Mouse (Mus musculus) embryo, embryonic 10 days (tissue): ENCODE measurements at regions not wholly inside any gene's neighbourhood (a gene's known extent, or its start where the extent isn't known, plus 50 kb on each side); places are given as distances from the start of the nearest gene placed in this dataset.

Source experiments
- DNase-seq: peaks from one replicate; pipeline ENCODE4 v3.0.0-alpha.2; 2015; ENCODE audit warnings: low spot score

DNA sequence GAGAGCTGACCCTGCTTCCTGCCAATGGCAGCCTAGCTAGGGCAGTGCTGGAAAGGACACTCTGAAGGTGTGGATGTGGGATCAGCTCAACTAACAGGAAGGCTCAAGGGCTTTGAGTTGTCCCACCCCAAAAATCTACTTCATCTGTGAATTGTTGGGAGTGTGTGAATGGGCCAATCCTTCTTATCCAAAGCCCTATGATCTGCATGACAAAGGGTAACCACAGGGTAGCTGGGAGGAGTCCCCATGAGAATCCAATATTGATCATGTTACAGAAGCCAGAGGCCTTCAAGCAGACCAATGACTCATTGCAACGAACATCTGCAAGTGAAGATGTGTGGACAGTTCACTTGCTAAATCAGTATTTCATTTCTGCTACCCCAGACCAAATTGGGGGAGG lies 51.1 kb upstream of the Adra1b start:
- DNase-seq = no peak

DNA sequence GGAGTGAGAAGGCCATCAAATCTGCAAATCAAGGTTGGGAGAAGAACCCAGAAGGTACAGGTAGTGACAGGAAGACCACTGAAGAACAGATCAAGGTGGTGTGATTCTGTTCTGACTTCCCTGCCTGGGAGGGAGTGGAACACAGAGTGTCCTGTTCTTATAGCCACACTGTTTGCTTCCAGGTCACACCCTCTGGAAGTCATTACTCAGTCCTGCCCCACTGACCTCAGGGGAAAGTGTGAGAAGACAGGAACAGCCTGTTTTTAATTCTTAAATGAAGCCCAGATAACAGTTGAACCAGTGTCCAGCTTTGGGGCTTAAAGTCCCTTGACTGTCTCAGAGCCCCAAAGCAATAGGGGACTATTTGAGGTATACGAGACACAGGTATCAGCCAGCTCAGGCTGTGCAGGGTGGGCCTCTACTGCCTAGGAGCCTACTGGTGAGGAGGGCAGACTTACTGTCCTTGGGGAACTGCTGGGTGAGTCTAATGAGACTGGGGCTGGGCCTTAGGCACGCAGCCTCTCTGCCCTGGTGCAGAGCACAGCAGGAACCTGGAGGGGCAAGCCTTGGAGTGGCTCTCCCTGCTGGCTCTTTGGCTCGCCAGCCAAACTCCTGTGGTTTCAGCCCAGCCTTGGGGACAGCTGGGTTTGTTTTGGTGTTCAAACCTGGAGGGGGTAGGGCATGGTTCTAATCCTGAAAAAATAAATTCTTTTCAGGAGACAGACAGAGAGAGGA lies 57.4 kb upstream of the Adra1b start:
- DNase-seq = peak; percentile 8

DNA sequence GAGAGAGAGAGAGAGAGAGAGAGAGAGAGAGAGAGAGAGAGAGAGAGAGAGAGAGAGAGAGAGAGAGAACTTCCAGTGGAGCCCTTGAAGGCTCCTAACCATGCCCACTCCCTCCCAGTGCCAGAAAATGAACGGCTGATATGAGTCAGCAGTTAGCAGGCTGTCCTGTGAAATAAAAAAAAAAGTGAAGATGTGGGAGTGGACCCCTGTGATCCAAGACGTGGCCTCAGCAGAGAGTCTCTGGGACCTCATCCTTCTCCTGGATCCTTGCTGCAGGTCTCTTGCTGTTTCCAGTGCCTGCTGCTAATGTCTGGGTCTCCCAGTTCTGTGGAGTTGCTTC lies 57.9 kb upstream of the Adra1b start:
- DNase-seq = no peak

DNA sequence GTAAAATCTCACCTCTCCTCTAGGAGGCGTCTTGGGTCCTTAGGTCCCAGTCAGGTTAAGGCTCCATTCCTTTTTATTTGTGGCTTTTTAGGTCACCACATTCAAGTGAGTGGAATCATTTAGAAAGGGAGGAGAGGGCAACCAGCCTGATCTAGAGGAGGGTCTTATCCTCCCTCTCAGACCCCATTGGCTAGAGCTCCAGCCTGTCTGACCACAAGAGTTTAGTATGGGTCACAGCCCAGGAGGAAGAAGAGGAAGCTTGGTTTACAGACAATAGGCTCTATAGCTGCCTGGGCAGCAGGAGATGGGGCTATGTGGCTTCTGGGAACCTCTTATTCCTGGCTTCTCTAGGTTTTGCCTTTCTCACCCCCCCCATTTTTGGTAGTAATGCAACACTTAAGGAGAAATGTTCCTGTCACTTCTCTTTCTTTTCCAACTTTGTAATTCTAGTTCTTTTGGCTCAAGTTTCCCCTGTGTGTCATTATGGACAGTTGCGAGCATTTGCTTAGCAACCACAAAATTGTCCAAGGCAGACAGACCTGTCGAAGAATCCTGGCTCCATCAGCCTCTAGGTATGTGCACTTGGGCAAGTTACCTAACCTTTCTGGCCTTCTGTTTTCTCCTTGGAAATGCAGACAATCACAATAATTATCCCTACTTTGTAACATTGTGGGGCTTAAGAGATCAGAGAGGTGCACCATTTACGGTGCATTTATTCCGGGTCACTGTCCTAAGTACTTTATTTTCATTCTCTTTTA lies 59.5 kb upstream of the Adra1b start:
- DNase-seq = no peak

DNA sequence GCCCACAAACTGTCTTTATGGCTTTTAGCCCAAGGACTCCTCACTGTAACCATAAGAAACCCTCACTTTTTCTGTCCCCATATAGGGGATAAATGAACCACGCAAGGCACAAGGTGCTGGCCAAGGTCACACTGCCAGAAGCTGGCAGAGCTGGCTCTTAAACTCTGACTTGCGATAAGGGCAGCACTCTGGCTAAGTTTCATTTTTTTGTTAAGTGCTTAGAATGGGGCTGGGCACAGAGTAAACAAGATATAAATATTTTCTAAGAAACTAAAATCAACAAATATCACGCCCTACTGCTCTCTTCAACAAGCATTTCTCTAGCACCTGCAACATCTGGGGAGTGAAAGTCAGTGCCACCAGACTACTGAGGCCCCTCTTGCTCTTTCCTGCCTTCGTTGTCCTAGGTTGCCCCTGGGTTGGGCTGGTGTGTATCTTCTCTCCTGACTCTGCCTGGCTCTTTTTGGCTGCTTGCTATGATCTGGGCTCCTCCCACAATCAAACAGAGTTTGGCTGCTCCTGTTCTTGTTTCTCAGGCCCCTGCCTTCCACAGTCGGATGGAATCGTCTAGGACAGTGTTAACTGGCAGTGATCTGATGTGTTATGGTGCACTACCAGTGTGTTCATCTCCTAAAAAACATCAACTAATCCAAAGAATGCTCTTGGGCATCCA lies 60.5 kb upstream of the Adra1b start:
- DNase-seq = no peak

DNA sequence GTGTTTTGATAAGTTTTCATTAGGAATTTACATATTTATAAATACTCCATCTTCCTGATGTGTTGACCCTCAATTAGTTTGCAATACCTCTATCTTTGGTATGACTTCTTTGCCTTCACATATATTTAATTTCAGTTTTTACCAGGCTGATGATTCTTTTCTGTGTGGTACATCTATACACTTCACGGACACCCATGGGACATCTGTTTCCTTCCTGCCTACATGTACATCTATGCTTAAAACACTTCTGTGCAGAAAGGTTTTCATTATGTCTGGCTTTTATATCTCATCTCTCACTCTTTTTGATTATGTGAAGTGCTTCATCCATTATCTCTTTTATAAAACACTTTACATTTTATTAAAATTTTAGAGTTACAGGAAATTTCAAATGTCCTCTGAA lies 66.8 kb upstream of the Adra1b start:
- DNase-seq = no peak

DNA sequence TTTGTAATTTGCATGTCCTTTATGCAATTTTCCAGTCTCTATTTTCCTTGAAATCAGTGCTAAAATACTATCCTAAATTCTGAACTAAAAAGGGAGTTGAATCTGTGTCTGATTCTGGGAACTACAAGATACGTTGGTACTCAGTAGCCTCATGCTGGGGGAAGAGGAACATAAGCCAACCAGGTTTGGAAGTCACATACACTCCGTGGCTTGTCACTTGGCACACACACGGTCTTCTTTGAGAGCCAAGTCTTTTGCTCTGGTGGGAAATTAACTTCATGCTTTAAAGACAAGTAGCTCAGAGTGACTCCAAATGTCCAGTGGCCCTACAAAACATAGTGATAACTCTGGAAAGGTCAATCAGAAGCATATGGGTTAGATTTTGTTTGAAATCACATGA lies 70.9 kb upstream of the Adra1b start:
- no peak for DNase-seq

DNA sequence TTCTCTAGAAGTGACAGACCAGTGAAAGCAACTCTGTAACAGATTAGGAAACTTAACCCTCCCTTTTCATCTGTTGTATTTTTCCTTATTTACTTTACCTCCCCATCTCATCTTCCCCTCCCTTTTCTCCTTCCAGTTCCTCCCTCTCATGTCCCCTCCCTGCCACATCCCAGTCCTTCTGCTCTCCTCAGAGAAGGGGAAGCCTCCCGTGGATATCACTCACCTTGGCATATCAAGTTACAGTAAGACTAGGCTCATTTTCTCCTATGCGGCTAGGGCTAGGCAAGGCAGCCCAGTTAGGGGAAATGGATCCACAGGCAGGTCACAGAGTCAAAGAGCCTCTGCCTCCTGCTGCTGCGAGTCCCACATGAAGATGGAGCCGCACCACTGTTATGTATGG lies 75.0 kb upstream of the Adra1b start:
- no peak for DNase-seq

DNA sequence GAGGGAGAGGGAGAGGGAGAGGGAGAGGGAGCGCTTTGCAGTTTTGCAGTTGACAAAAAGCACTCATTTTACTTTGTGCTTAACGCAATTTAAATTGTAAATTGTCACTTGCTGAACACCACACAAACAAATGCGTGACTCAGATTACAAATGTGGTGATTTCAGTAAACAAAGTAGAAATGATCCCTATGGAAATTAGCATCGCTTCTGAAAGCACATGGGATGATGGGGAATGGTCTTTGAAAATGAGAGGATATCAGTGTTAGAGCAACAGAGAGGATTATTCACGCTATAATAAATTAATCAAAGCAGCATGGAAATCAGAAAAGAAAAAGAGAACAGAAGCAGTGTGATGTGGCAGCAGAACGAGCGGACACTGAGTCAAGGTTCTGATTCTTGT lies 78.4 kb upstream of the Adra1b start:
- DNase-seq = no peak

DNA sequence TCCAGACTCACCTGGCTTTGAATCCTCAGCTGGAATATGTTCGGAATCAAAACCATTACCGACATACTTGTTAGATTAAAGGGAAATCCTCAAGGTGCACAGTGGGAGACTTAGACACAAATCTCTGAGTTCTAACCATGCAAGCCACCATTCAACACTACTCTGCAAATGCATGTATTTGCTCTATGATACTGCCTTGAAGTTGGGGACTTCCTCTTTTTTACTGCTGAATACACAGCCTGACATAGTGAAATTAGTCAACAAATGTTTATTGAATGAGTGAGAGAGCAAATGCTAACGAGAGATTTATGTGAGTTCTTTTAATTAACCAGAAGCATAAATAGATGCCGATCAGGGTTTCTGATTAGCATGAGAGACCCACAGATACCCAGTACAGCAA lies 79.4 kb upstream of the Adra1b start:
- no peak for DNase-seq

DNA sequence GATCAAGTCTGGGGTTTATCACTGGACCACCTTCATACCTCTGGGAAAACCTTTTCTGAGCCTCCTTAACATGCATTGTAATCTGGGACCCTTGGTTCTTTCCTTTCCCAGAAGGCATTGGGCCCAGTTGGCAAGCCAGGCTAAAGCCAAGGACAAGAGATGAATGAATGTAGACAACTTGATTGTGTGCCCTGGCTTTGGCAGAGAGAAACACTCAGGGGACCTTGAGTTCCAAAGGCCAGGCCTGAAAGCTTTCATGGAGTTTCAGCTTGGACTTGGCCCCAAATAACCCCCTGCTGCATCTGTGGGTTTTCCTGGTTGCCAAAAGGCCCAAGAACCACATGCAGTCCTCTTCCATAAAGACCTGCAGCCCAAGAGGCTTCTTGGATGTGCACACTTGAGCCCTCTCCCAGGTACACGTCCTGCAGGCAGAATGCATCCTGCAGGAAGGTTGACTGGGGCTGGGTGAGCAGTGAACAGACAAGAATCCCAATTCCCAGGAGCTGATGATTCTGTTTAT lies 89.0 kb upstream of the Adra1b start:
- no peak for DNase-seq

DNA sequence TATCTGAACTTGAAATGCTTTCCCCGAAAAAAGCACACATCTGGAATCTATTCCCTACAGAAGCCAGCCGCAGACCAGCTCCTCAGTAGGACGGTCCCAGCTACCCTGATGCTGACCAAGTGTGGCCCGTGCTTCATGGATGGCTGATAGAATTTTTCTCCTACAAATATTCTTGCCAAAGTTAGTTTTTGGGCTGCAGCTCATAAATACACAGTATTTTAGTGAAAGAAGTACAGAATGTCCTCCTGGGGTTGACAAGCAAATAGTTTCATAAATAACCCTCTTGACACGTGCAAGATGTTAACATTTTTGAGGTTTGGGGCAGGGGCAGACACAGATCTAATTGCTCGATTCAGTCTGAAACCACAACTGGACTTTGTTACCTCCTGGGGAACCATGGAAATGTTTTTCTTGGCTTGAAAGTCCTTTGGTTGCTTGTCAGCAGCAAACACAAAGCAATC lies 91.0 kb upstream of the Adra1b start:
- DNase-seq = peak; percentile 8

DNA sequence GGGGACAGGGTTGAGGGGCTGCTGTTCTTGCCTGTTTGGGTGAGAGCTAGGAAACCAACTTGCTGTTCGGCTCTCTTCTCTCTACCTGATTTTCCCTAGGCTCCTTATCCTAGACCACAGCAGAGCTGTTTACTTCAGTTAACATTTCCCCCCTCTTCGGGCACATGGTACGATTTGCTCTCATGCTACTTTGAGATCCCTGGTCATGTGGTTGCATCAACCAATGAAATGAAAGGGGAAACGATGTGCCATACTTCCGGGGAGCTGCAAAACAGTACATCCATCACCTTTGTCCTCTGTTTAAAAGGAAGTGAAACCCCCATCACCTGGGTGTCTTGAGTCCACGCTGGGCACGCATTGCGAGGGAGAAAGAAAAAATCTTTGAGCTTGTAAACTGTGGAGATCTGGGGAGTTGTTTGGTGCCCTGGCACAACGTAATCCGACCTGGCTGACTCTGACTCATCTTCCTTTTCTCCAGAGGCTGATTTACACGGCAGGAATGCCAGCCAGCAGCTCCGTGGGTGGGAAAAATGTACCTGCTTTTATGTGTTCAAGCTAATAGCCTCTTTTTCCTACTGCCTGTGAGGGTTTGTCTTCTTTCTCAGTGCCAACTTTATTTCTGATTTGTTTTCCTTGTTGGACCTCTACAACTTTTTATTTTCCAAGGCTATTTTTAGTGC lies 97.2 kb upstream of the Adra1b start:
- DNase-seq = no peak

DNA sequence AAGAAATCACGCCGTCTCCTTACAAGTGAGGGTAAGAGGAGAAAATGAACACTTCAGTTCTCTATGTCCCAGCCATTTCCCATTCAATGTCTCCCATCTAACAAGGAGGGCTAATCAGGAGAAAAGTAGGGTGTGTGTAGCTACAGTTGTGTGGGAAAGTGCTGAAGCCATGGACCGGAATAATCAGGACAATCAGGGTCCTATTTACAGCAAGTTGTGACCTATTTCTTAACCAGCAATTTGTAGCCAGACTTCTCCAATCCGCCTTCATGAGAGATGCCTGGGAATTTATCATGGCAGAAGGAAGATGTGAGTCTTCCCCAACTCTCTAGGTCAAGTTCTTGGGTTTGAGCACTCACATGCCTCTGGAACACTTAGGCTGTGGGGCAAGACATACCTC lies 99.0 kb upstream of the Adra1b start:
- DNase-seq = no peak

DNA sequence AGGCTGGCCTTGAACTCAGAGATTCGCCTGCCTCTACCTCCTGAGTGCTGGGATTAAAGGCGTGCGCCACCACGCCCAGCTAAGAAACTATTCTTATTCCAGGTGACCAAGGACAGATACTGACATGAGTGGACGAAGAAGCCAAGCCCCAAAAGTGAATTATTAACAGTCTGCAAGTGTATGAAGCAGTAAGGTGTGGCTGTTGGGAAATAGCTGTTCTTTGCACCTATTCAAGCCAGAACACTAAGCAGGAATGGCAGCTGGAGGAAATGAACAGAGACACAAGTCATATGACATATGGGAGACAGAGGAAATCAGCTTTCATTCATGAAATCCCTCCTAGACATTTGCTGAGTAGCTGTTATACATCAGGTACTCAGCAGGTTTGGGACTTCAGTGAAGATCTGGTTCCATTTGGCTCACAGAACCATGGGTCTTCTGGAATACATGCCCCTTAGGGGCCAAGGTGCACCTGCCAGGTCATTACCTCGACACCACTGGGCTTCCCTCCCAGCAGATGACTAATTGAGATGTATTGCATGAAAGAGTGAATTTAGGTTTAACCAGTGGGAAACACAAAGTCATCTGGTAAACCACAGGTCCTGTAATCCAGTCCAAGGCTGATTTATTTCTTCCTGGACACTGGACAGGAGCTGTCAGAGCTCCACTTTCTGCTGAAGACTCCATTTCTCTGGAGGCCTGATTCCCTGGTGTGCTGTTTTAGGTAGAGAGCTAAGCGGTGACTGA lies 101.0 kb upstream of the Adra1b start:
- no peak for DNase-seq

DNA sequence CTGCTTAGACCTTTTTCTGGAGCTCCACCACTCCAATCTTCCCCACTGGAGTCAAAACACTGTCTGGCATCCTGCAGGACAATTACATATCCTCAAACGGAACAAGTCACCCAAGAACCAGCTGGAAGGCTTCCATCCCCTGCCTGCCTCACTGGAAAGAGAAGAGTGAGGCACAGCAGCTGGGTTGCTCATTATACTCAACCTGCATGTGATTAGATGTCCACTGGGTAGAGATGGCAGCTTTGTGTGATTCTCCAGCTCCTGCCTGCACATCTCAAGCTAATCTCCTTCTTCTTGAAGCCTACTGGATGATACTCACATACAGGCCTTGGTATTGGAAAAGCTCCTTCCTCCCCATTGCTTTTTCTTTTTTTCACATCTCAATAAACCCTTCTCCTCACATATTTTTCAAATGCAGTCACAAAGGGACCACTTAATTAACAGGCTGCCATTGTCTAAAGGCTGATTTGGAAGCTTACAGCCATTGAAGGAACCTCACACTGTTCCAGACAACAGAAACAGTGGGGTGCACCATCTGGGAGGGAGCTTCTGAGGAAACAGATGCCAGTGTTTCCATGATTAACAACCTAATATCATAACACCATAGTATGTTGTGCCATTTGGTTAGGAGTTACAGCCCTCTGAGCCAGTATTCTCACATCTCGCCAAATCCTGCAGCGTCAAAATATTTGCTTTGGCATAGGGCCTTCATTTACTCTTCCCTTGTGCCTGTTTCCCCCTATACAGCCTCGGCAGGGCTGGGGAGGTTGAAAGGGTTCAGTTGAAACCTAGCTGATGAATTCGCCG lies 101.9 kb upstream of the Adra1b start:
- DNase-seq = no peak

DNA sequence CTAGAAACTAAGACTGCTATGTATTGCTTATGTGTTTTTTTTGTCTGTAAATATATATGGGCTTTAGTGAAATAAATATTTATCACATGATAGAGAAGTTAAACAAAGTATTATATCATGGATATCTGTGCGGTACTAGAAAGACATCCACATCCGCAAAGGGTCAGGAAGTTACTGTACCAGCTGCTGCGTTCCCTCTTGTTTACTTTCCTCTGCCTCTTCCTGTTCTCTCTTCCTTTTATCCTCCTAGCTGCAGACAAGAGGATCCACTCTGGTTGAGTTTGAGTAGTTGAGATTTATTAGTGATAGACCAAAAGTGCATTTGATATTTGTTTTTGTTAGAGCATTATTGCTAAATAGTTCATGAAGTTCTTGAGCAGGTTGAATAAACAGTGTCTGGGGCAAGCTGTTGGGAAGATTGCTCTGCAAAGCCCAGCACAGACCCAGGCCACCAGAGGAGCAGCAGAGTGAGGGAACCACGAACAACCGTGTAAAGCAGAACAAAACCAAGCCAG lies 106.6 kb upstream of the Adra1b start:
- DNase-seq = no peak

DNA sequence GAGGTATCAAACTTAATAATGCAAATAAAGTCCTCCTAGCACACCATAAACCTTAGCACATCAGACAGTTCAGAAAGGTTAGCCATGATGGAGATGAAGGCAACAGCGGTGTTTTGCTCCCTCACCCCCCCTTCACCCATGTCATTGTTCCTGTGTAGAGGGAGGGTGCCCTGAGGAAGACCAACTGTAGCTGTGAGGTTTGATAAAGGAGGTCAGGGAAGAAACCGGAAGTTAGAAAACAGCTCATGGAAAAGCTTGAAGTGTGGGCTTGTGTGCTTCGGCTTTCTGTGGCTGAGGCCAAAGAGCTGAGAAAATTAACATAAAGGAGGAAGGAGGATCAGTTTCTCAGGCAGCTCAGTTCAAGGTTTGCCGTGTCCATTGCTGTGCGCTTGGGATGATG lies 111.3 kb upstream of the Adra1b start:
- no peak for DNase-seq

DNA sequence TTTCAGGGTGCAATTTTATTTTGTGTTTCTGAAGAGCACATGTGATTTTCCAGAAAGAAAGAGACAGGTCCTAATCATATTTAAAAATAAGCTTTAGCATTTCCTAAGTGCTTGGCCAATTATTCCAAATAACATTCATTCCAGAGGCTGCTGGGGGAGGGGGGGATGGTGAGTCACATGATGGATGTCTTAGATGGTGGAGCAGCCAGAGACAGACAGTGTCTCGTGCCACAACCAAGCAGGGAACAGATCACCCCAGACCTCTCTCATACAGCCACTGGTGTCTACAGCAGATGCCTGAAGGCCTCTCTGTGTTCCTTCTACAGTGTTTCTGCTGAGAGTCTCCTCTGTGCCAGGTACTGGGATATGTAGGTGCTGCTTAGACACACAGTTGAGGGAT lies 112.8 kb upstream of the Adra1b start:
- DNase-seq = no peak

DNA sequence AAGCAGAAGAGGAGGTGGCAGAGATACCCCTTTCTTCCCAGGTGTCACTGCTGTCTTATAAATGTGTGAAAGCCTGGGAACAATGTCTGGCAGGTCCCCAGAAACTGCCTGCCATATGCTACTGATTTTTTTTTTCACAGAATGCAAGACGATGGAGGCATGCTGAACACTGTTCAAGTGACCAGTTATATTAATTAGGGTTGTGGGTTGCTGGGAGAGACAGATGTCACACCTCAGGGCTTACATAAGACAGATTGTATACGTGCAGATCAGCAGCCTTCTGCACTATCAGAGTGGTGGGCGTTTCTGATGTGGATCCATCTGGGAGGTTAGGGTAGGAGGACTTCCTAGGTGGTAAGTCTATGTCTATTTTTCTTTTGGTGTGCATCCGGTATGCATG lies 120.6 kb upstream of the Adra1b start:
- DNase-seq = no peak

DNA sequence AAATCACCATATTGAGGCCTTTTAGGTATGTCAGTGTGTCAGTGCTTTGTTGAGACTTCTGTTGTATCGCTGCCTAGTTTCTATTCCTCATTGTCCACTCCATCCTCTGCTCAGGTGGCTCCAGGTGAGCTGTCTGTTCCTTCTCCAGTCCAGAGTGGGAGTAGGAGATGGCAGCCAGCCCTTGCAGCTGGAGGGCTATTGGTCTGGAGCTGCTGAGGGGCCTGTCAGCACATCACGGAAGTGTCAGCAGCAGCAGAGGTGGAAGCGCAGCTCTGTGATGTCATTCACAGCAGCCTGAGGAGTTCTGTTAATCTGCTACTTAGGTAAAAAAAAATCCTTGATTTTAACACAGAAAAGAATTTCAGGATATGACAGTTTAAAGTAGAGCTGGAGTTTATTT lies 126.0 kb upstream of the Adra1b start:
- DNase-seq = no peak
